Mouse (Mus musculus) hematopoietic stem cell, adult 5-6 weeks (primary cell): ENCODE results near the gene Slc45a3. TPM values are rescaled to one million over a fixed set of nuclear protein-coding genes. Genes with fewer than 3 reads are reported as not detected.

Experiments used
- ATAC-seq, 2 experiments: fragments of 125-278 bp in 1 of 2; replicated peaks in 1 of 2; 2 replicates each; pipeline ENCODE4 v1.8.0; 2016 to 2017; ENCODE audit warnings: inconsistent platforms in 2 of 2, mild to moderate bottlenecking in 2 of 2, moderate number of reproducible peaks in 2 of 2, low read depth in 1 of 2, moderate TSS enrichment in 1 of 2; ENCODE audit not compliant: low FRiP score in 2 of 2, poor library complexity in 2 of 2, severe bottlenecking in 2 of 2, insufficient read depth in 1 of 2, low TSS enrichment in 1 of 2
- total RNA-seq: library from RNA; stranded (forward); fragments of 172-1452, 232-1000 nt; gene quantifications from 2 replicates; pipeline ENCODE4 v1.2.3, GENCODE M21; 2017

Gene Slc45a3
- total RNA-seq, 1 experiment from 2014 or later = 0.35 TPM

DNA sequence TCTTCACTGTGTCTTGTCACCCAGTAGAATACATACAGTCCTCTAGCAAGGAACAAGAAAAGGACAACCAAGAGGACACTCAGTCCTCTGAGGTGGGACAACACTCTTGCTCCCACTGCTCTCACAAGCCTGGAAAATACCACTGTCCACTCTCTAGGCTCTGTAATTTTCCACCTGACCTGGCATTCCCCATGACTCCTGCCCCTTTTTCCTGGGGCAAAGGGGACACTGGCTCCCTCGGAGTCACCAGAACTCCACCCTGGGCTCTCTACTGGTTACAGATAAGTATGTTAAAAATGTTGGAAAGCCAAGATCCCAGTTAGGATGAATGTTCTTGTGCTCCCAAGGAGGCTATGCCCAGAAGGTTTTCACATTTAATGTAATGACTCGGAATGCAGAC lies 1.8 kb upstream of the Slc45a3 start:
- ATAC-seq = no peak

DNA sequence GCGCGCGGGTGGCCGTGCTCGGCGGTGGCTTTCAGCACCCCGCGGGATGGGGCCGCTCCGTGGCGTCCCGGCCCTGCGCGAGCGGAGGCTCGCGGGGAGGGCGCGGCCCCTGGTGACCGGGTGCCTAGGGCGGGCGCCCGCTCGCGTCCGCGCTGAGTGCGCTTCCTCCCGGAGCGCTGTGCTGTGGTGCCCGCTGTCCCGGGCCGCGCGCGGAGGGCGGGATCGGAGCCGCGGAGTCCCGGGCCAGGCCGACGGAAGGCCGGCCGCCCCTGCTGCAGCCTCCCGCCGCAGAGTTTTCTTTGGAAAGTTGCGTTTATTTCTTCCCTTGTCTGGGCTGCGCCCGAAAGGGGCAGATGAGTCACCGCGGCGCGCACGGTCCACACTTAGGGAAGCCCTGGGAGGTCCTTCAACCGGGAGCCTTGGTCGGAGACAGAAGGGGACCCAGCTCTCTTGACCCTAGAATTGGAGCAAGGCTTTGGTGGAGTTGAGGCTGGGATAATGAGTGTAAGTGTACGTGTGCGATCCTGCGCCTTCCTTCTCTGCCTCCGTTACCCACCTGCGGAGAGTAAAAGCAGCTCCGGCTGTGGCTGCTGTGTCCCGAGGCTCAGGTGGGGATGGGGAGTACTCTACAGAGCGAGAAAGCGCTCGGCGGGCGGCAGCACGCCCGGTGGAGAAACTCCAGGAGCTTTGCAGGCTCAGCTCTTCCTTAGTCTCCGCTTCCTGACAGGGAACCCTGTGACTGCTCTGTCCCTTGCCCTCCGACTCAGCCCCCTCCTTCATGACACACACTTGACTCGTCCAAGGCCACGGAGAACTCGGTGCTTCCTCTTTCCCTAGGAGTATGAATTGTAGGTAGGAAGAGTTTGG lies 551 bp downstream of the Slc45a3 start:
- peak; percentile 17 to 29; a peak in 2 of 4 replicates for ATAC-seq

GRCm38 (mm10) chr1:131964100-131964499 lies 1.3 kb downstream of the Slc45a3 start:
- no peak for ATAC-seq

DNA sequence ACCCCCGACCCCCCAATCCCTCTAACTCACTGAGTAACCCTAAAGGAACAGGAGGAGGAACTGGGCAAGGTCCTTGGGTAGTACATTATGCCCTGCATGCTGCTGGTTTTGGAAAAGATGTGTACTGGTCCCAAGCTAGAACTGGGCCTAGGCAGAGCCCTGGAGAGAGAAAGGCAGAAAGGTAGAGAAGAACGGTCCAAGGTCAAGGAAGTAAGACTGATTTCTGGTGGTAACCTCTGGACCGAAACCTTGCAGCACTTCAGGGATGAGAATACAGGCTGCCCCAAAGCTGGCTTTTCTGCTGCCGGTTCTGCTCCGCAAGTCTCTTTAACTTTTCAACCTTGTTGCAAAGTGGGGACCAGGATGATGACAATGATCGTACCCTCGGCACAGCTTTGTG lies 1.8 kb downstream of the Slc45a3 start:
- no peak for ATAC-seq

DNA sequence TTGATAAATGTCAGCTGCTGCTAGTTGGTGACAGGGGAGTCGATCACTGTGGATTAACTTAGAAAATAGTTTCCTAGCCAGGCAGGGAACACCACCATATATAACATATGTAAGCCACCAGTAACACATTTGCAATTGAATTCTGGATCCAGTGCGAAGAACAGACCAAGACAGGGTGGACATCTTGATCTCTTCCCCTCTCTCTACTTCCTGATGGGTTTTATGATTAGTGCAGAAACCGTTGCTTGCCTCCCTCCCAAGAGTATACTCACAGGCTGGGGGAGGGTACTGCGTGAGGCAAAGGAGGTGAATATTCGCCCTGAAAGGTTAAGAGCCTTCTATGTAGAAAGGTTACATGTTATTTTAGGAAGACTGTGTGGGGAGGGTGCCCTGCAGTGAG lies 3.1 kb downstream of the Slc45a3 start:
- no peak for ATAC-seq

GRCm38 (mm10) chr1:131967336-131967735 lies 4.6 kb downstream of the Slc45a3 start:
- peak in 1 of 2 experiments; percentile 32; a peak in 2 of 4 replicates for ATAC-seq

GRCm38 (mm10) chr1:131968556-131968955 lies 5.8 kb downstream of the Slc45a3 start:
- no peak for ATAC-seq

- ATAC-seq = no peak
These were observed 6.2 kb downstream of the Slc45a3 start for GRCm38 (mm10) chr1:131968983-131969382.

- ATAC-seq = no peak
These were observed 7.1 kb downstream of the Slc45a3 start for GRCm38 (mm10) chr1:131969825-131970224.

- ATAC-seq = no peak
These were observed 7.5 kb downstream of the Slc45a3 start for GRCm38 (mm10) chr1:131970322-131970660.

- no peak for ATAC-seq
These were observed 8.1 kb downstream of the Slc45a3 start for GRCm38 (mm10) chr1:131970661-131971520.

- no peak for ATAC-seq
These were observed 9.2 kb downstream of the Slc45a3 start for GRCm38 (mm10) chr1:131971771-131972497.

DNA sequence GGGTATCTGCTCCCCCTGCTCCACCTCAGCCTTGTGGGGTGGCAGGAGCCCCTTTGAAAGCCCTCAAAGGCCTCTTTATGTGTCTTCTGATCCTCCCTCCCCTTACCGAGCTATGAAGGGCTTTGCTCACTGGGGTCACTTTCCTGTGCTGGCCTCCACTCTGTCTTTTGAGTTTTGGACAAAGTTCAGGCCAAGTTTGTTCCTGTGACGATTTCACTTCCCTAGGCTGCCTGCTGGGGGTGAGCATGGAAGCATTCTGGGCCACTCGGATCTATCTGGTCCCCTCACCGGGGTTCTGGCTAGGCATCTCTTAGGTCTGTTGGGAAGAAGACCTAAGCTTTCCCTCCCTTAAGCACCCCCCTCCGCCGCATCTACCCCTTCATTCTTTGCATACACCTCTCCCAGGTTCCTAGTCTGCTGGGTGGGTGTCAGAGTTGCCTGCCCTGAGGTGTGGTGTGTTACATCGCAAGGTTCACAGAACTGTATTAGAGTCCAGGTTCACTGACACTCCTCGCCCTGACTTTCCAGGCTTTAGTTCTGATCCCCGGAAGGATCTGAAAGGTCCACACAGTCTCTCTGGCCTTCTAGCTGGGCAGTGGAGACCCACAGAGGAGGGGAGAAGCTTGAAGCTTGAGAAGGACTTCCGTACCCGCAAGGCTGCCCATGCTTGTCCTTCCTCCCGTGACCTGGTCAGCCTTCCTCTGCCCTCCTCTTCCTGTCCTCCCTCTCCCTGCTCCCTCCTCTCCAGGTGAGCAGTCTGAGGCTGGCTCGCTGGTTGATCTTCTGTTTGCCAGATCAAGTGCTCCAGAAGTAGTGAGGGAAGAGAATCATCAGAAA lies 9.9 kb downstream of the Slc45a3 start:
- no peak for ATAC-seq

DNA sequence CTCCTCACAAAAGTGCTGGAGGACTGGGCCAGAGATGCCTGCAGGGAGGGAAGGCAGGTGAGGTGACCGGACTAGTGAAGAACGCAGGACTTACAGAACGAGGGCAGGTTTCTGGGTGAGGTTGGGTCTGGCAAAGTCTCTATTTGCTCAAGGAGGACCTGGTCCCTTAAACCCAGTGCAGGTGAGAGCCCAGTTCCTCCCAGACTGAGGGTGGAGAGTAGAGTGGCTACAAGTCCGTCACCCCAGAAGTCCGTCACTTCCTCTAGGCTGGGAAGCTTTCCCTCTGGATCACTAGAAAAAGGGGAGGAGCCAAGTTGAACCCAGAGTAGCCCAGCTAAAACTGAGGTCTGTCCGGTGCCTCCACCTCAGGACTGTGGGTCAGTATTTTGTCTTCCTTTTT lies 11.2 kb downstream of the Slc45a3 start:
- no peak for ATAC-seq

DNA sequence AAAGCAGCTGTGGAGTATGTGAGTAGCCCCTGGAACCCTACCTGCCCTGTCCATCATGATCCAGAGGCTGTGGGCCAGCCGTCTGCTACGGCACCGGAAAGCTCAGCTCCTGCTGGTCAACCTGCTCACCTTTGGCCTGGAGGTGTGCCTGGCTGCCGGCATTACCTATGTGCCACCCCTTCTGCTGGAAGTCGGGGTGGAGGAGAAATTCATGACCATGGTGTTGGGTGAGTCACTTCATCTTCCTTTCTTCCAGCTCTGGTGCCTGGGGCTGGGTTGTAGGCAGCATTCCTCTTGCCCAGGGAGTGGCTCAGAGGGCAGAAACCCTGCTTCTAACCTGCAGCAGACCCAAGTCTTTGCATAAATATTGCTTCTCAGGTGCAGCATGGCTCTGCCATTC lies 14.1 kb downstream of the Slc45a3 start:
- ATAC-seq = no peak

DNA sequence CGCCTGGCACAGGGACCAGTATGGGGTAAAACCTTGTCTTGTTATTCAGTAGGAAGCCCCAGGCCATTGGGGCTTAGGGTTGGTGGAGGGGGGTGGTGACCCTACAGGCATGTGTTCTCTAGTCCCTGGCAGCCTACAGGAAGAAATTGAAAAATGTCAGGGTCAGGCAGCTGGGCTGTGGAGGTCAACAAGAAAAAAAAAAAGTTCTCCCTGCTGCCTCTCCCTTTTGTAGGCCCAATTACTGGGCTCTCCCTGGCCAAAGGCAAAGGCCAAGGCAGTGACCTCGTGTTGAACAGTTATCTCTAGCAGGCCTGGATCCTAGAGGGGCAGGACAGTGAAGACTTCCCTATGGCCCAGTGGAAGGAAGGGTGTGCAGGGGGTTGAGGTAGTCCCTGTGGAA lies 17.7 kb downstream of the Slc45a3 start:
- no peak for ATAC-seq

DNA sequence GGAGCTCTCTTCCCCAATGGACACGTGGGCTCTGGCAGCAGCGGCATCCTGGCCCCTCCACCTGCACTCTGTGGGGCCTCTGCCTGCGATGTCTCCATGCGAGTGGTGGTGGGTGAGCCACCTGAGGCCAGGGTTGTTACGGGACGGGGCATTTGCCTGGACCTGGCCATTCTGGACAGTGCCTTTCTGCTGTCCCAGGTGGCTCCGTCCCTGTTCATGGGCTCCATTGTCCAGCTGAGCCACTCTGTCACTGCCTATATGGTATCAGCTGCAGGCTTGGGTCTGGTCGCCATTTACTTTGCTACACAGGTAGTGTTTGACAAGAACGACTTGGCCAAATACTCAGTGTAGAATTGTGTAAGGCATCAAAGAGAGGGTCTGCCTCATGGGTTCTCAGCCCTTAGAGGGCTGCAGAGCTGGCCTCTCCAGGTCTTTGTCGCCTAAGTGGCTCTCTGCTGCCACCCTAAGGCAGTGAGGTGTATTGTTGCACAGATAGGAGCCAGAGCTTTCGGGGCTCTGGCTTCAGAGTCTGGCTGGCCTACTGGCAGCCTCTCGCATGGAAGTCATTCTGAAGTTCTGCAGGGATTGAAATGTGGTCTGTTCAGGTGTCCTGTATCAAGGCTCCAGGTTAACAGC lies 18.7 kb downstream of the Slc45a3 start:
- peak; percentile 64 to 81 for ATAC-seq
